Mouse (Mus musculus) forebrain, embryonic 11.5 days (tissue): ENCODE results near the gene Tmsb15b2. TPM values are rescaled to one million over a fixed set of nuclear protein-coding genes. Genes with fewer than 3 reads are reported as not detected.
"Not testable (repeated sequence)": the region's sequence is repeated elsewhere in the genome, so short reads cannot be mapped to it uniquely, and the experiment has no call there.

ENCODE experiments used
- ATAC-seq: fragments of 200-750 bp; cut with Nextera tagmentation; replicated peaks from 2 replicates; pipeline ENCODE4 v1.8.0; 2017; ENCODE audit warnings: moderate TSS enrichment; ENCODE audit not compliant: low FRiP score
- DNase-seq: peaks from one replicate; pipeline ENCODE4 v3.0.0-alpha.2; 2017; ENCODE audit warnings: low spot score
- H3K27ac ChIP-seq: fragments of 300-500 bp; sonication (generic); 2 replicates; pipeline ENCODE4 v1.5.1; 2014; ENCODE audit warnings: low read depth, low read length
- H3K27me3 ChIP-seq: fragments of 300-500 bp; sonication (generic); 2 replicates; pipeline ENCODE4 v1.6.1; 2014; ENCODE audit warnings: mild to moderate bottlenecking, low read length, mixed read lengths; ENCODE audit not compliant: control insufficient read depth, insufficient read depth
- H3K36me3 ChIP-seq: fragments of 300-500 bp; sonication (generic); 2 replicates; pipeline ENCODE4 v1.6.1; 2014; ENCODE audit warnings: mild to moderate bottlenecking, low read length, moderate library complexity, mixed read lengths; ENCODE audit not compliant: control insufficient read depth, insufficient read depth
- H3K4me1 ChIP-seq: fragments of 300-500 bp; sonication (generic); replicated peaks from 2 replicates; pipeline ENCODE4 v1.6.1; 2014; ENCODE audit warnings: low read length, mixed read lengths; ENCODE audit not compliant: control insufficient read depth, insufficient read depth
- H3K4me2 ChIP-seq: fragments of 300-500 bp; sonication (generic); 2 replicates; pipeline ENCODE4 v1.6.1; 2014; ENCODE audit warnings: low read depth, mild to moderate bottlenecking, low read length, moderate library complexity, mixed read lengths; ENCODE audit not compliant: severe bottlenecking
- H3K4me3 ChIP-seq: fragments of 300-500 bp; sonication (generic); 2 replicates; pipeline ENCODE4 v1.5.1; 2014; ENCODE audit warnings: low read depth, low read length
- H3K9ac ChIP-seq: fragments of 300-500 bp; sonication (generic); 2 replicates; pipeline ENCODE4 v1.6.1; 2014; ENCODE audit warnings: low read length
- H3K9me3 ChIP-seq: fragments of 300-500 bp; sonication (generic); 2 replicates; pipeline ENCODE4 v1.6.1; 2016; ENCODE audit warnings: low read length, mixed read lengths; ENCODE audit not compliant: control insufficient read depth
- WGBS: fragments of 180-500 bp; shearing (Covaris S2); extraction: QIAGEN DNeasy Blood & Tissue Kit; methylation state at CpG from one replicate; pipeline ENCODE4 v1.1.7; 2014; 5-methylcytosine and 5-hydroxymethylcytosine counted together
- polyA plus RNA-seq: library from polyadenylated mRNA; unstranded; fragments of >200 nt; fragmentation: Nextera tagmentation; extraction: Ambion mirVana; gene quantifications from 2 replicates; pipeline ENCODE4 v1.2.1, GENCODE M21; 2014

Gene Tmsb15b2
- polyA plus RNA-seq: 49.6 and 58.7 TPM in 2 replicates

- not testable (repeated sequence) for H3K9me3 ChIP-seq, H3K4me1 ChIP-seq, DNase-seq, H3K27ac ChIP-seq, H3K27me3 ChIP-seq, ATAC-seq, H3K9ac ChIP-seq, H3K36me3 ChIP-seq
- Histone ChIP-seq H3K4me3 (peak within 1 kb of the TSS; percentile 29), H3K4me2 (peak within 1 kb of the TSS; percentile 46)
- WGBS: 87% methylated on average over 6 of the region's 6 CpGs
Observed at GRCm38 (mm10) chrX:136975397-136975796, at the start of gene Tmsb15b2. Gene Tmsb15b2 (minus strand): TSS chrX:136975497.

DNA sequence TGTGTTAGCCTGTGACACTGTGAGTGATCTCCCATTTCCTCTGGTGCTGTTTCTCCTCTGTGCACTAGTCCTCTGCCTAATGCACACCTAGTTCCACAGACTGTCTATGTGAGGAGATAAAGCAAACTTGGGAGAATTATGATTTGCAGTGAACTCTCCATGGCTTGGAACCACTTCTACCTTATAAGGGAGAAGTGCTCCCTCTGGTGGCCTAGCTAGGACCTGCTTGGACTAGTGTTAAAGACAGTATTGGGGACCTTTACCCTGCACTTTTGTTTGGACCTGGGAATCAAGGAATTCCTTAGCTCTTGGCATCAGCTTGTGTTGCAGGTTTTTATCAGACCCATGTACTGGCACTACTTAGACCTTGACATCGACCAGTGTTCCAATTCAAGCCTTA is 44.0 kb upstream of the Tmsb15b2 start:
- no peak for ATAC-seq
- WGBS: 27% methylated on average over 1 of the region's 1 CpGs

GRCm38 (mm10) chrX:137017668-137018067 is 42.4 kb upstream of the Tmsb15b2 start:
- ATAC-seq (no peak), DNase-seq (no peak)
- Histone ChIP-seq H3K27ac (no peak overlapping the region), H3K9me3 (no peaks in the 10 kb centered on the region), H3K4me2 (no peak overlapping the region), H3K4me3 (no peak overlapping the region), H3K36me3 (no peaks in the 10 kb centered on the region; the same call in 1 of the 2 replicates), H3K4me1 (no peaks in the 10 kb centered on the region), H3K27me3 (no peaks in the 10 kb centered on the region), H3K9ac (no peak overlapping the region)
- WGBS: 74% methylated on average over 1 of the region's 1 CpGs

More for the DNA sequence above, 44.0 kb upstream of the Tmsb15b2 start:
- Histone ChIP-seq H3K36me3 (no peaks in the 10 kb centered on the region; the same call in 1 of the 2 replicates), H3K4me3 (no peak overlapping the region), H3K9ac (no peak overlapping the region), H3K4me2 (no peak overlapping the region), H3K9me3 (no peaks in the 10 kb centered on the region), H3K27ac (no peak overlapping the region), H3K27me3 (no peaks in the 10 kb centered on the region), H3K4me1 (no peaks in the 10 kb centered on the region)
- DNase-seq: peak; percentile 58

GRCm38 (mm10) chrX:137015099-137015709 is 39.9 kb upstream of the Tmsb15b2 start:
- peak; percentile 51; the same call in 1 of the 2 replicates for ATAC-seq
- Histone ChIP-seq H3K4me1 (no peaks in the 10 kb centered on the region), H3K27ac (no peak overlapping the region), H3K9ac (no peak overlapping the region), H3K9me3 (no peaks in the 10 kb centered on the region), H3K4me3 (no peak overlapping the region), H3K4me2 (no peak overlapping the region), H3K27me3 (no peaks in the 10 kb centered on the region), H3K36me3 (no peaks in the 10 kb centered on the region; the same call in 1 of the 2 replicates)
- WGBS: 54% methylated on average over 6 of the region's 6 CpGs
- no peak for DNase-seq

- Histone ChIP-seq H3K4me3 (no peak overlapping the region), H3K4me2 (no peak overlapping the region), H3K27ac (no peak overlapping the region), H3K4me1 (no peaks in the 10 kb centered on the region), H3K9me3 (no peaks in the 10 kb centered on the region), H3K27me3 (peaks cover 2% of the 10 kb centered on the region; the same call in 1 of the 2 replicates), H3K36me3 (no peaks in the 10 kb centered on the region), H3K9ac (no peak overlapping the region)
- 87% methylated on average over 2 of the region's 2 CpGs for WGBS
- DNase-seq: no peak
- ATAC-seq: no peak
Observed at GRCm38 (mm10) chrX:136996256-136996655, 21.0 kb upstream of the Tmsb15b2 start.

GRCm38 (mm10) chrX:136993641-136994040 is 18.3 kb upstream of the Tmsb15b2 start:
- peak; percentile 59 for DNase-seq
- H3K4me1 ChIP-seq: no peaks in the 10 kb centered on the region
- H3K9ac ChIP-seq: peak overlapping the region; percentile 57
- peaks cover 2% of the 10 kb centered on the region; the same call in 1 of the 2 replicates for H3K27me3 ChIP-seq
- H3K4me2 ChIP-seq: peak overlapping the region; percentile 53
- peak overlapping the region; percentile 33 for H3K4me3 ChIP-seq
- no peak for ATAC-seq
- no peaks in the 10 kb centered on the region for H3K9me3 ChIP-seq
- peak overlapping the region; percentile 59 for H3K27ac ChIP-seq
- WGBS: 23% methylated on average over 14 of the region's 14 CpGs
- H3K36me3 ChIP-seq: no peaks in the 10 kb centered on the region

GRCm38 (mm10) chrX:136992978-136993547 is 17.8 kb upstream of the Tmsb15b2 start, which contains the start of gene Zcchc18:
Gene Zcchc18 (plus strand): TSS chrX:136993155.
- 17% methylated on average over 26 of the region's 26 CpGs for WGBS
- H3K4me1 ChIP-seq: no peaks in the 10 kb centered on the region
- H3K27ac ChIP-seq: peak within 1 kb of the TSS; percentile 59
- H3K36me3 ChIP-seq: no peaks in the 10 kb centered on the region
- H3K9me3 ChIP-seq: no peaks in the 10 kb centered on the region
- ATAC-seq (peak; percentile 99), DNase-seq (peak; percentile 91)
- H3K27me3 ChIP-seq: peaks cover 2% of the 10 kb centered on the region; the same call in 1 of the 2 replicates
- peak within 1 kb of the TSS; percentile 57 for H3K4me2 ChIP-seq
- H3K4me3 ChIP-seq: peak within 1 kb of the TSS; percentile 33
- H3K9ac ChIP-seq: peak within 1 kb of the TSS; percentile 57

GRCm38 (mm10) chrX:136992191-136992965 is 17.1 kb upstream of the Tmsb15b2 start:
- DNase-seq (no peak), ATAC-seq (peak; percentile 59)
- no peak overlapping the region; the same call in 1 of the 2 replicates for H3K27ac ChIP-seq
- WGBS: 27% methylated on average over 19 of the region's 19 CpGs
- H3K36me3 ChIP-seq: no peaks in the 10 kb centered on the region
- H3K4me2 ChIP-seq: peak overlapping the region; percentile 57
- H3K9ac ChIP-seq: peak overlapping the region; percentile 54
- no peaks in the 10 kb centered on the region for H3K4me1 ChIP-seq
- no peaks in the 10 kb centered on the region for H3K9me3 ChIP-seq
- H3K27me3 ChIP-seq: peaks cover 2% of the 10 kb centered on the region; the same call in 1 of the 2 replicates
- H3K4me3 ChIP-seq: peak overlapping the region; percentile 33
